Mouse (Mus musculus) heart, postnatal 0 days (tissue): ENCODE results near the gene Nfic. TPM values are rescaled to one million over a fixed set of nuclear protein-coding genes. Genes with fewer than 3 reads are reported as not detected.
A peak's percentile ranks its signal among the peaks of the same experiment; 100 is the strongest.

Experiments used
- ATAC-seq: fragments of 200-750 bp; cut with Nextera tagmentation; 2 replicates; pipeline ENCODE4 v1.8.0; 2017; ENCODE audit warnings: low read depth, moderate number of reproducible peaks, moderate library complexity; ENCODE audit not compliant: insufficient read depth
- DNase-seq: peaks from one replicate; pipeline ENCODE4 v3.0.0-alpha.2; 2016; ENCODE audit warnings: low spot score
- H3K27ac ChIP-seq: fragments of 300-500 bp; sonication (generic); 2 replicates; pipeline ENCODE4 v1.5.1; 2014; ENCODE audit warnings: low read depth, mild to moderate bottlenecking
- H3K27me3 ChIP-seq: fragments of 300-500 bp; sonication (generic); 2 replicates; pipeline ENCODE4 v1.6.1; 2014; ENCODE audit warnings: low read length, mixed read lengths; ENCODE audit not compliant: control insufficient read depth, insufficient read depth
- H3K36me3 ChIP-seq: fragments of 300-500 bp; sonication (generic); replicated peaks from 2 replicates; pipeline ENCODE4 v1.6.1; 2014; ENCODE audit warnings: low read length, mixed read lengths; ENCODE audit not compliant: control insufficient read depth, insufficient read depth
- H3K4me1 ChIP-seq: fragments of 300-500 bp; sonication (generic); 2 replicates; pipeline ENCODE4 v1.6.1; 2014; ENCODE audit warnings: antibody characterized with exemption; ENCODE audit not compliant: control insufficient read depth, insufficient read depth
- H3K4me2 ChIP-seq: fragments of 300-500 bp; sonication (generic); 2 replicates; pipeline ENCODE4 v1.6.1; 2014; ENCODE audit warnings: low read depth, mild to moderate bottlenecking, low read length, moderate library complexity
- H3K4me3 ChIP-seq: fragments of 300-500 bp; sonication (generic); 2 replicates; pipeline ENCODE4 v1.5.1; 2014; ENCODE audit warnings: low read depth, low read length
- H3K9ac ChIP-seq: fragments of 300-500 bp; sonication (generic); replicated peaks from 2 replicates; pipeline ENCODE4 v1.6.1; 2014; ENCODE audit warnings: low read depth, low read length, mixed read lengths
- H3K9me3 ChIP-seq: fragments of 300-500 bp; sonication (generic); replicated peaks from 2 replicates; pipeline ENCODE4 v1.6.1; 2016; ENCODE audit warnings: low read length; ENCODE audit not compliant: control insufficient read depth
- CTCF ChIP-seq: IDR thresholded peaks from 2 replicates; pipeline ENCODE4 v1.5.1; 2016; ENCODE audit warnings: antibody characterized with exemption, control low read depth, low read depth
- EP300 ChIP-seq: IDR thresholded peaks from 2 replicates; pipeline ENCODE4 v1.6.1; 2016; ENCODE audit warnings: antibody characterized with exemption, low read depth
- WGBS: fragments of 180-500 bp; shearing (Covaris S2); extraction: QIAGEN DNeasy Blood & Tissue Kit; methylation state at CpG from one replicate; pipeline ENCODE4 v1.1.7; 2014; 5-methylcytosine and 5-hydroxymethylcytosine counted together
- polyA plus RNA-seq: library from polyadenylated mRNA; unstranded; fragments of >200 nt; fragmentation: Nextera tagmentation; extraction: Ambion mirVana; gene quantifications from 2 replicates; pipeline ENCODE4 v1.2.1, GENCODE M21; 2015
- total RNA-seq: library from RNA; depleted of rRNA; stranded (reverse); fragments of >200 nt; gene quantifications from 2 replicates; pipeline ENCODE4 v1.2.3, GENCODE M21; 2014; ENCODE audit warnings: low replicate concordance

Gene Nfic
- total and polyA plus RNA-seq, 2 experiments from 2014 or later = 47.6 to 73.7 TPM

DNA sequence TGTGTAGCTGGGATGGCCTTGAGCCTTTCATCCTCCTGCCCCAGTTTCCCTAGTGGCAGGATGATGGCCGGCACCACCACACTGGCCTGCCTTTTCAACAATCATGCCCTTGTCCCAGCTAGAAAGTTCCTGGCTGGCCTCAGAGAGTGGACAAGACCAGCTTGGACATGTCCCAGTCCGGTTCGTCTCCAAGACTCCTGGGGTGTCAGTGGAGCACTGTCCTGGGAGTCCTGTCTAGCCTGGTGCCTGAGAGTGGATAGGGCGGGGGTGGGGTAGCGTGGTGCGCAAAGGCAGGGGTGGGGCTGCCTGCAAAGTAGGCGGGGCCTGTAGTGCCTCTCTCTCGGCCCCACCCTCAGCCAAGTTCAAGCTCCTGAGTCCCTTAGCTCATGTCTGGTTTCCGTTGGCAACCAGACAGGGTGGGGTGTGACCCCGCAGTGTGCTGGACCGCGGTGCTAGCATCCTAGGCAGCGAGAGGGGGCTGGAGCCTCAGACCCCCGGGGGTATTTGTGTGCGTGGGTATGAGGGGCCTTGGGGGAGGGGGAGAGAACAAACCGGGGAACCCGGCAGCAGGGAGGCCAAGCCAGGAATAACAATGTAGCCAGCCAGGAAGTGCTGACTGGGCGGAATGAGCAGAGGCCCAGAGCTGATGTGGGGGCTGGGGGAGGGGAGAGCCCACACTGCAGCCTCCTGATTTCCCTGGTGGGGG, 53.8 kb downstream of the Nfic start:
- peaks cover 76% of the 10 kb centered on the region for H3K36me3 ChIP-seq
- H3K4me1 ChIP-seq = peaks cover 16% of the 10 kb centered on the region
- 19% methylated on average over 18 of the region's 18 CpGs for WGBS
- ATAC-seq = peak; percentile 73
- H3K27ac ChIP-seq = peak overlapping the region; percentile 75
- peak; percentile 75 for DNase-seq
- TF ChIP-seq EP300 (no peak; the same call in none of the 2 replicates), CTCF (no peak)
- peak overlapping the region; percentile 30; the same call in 1 of the 2 replicates for H3K4me2 ChIP-seq
- no peaks in the 10 kb centered on the region for H3K27me3 ChIP-seq
- H3K4me3 ChIP-seq = no peak overlapping the region
- no peaks in the 10 kb centered on the region for H3K9me3 ChIP-seq
- H3K9ac ChIP-seq = no peak overlapping the region

- no peaks in the 10 kb centered on the region for H3K27me3 ChIP-seq
- TF ChIP-seq CTCF (no peak), EP300 (no peak)
- ATAC-seq = peak; percentile 28; the same call in 1 of the 2 replicates
- H3K4me3 ChIP-seq = no peak overlapping the region
- peak; percentile 68 for DNase-seq
- H3K9me3 ChIP-seq = no peaks in the 10 kb centered on the region
- 41% methylated on average over 10 of the region's 10 CpGs for WGBS
- H3K9ac ChIP-seq = no peak overlapping the region
- H3K4me1 ChIP-seq = peaks cover 15% of the 10 kb centered on the region
- H3K27ac ChIP-seq = peak overlapping the region; percentile 75
- no peak overlapping the region for H3K4me2 ChIP-seq
- peaks cover 77% of the 10 kb centered on the region for H3K36me3 ChIP-seq
Measured at GRCm38 (mm10) chr10:81401205-81401520, 54.3 kb downstream of the Nfic start.

DNA sequence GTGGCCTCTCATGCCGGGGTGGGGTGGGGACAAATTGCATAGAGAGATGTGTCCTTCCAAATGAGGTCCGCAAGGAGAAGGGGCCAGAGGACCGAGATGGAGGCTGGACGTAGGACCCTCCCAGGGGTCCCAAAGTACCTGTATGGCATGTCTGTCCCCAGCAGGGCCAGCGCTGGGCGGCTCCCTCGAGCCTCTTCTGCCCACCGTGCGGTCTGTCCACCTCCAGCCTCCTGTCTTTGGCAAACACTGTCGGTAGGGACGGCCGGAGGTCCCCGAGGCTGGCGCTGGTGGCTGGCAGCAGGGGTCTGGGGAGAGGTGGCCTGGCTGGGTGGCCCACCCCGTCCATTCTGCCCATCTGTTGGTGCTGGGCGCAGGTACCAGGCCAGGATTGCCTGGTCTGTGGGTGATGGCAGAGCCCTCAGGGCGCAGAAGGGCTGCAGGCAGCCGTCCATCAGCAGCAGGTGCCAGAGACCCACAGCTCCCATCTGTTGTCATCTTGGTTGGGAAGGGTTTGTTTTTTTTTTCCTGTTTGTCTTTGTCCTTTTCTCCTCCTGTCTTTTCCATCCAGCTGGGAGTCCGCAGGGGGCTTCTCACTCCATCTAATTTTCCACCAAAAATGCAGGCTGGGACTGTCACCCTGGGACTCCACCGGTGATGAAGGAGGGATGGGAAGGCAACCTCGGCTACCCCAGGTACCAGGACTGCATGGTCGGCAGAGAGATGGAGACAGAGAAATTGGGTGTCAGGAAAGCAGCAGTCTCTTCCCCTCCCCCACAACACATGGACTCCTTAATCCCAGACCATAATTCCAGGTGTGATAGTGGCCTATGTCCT, 54.8 kb downstream of the Nfic start:
- Histone ChIP-seq H3K27me3 (no peaks in the 10 kb centered on the region), H3K4me3 (no peak overlapping the region), H3K27ac (peak overlapping the region; percentile 75; the same call in 1 of the 2 replicates), H3K4me1 (peaks cover 15% of the 10 kb centered on the region), H3K36me3 (peaks cover 71% of the 10 kb centered on the region), H3K9me3 (no peaks in the 10 kb centered on the region), H3K4me2 (no peak overlapping the region), H3K9ac (no peak overlapping the region)
- 78% methylated on average over 22 of the region's 22 CpGs for WGBS
- no peak for TF ChIP-seq EP300
- no peak for TF ChIP-seq CTCF
- ATAC-seq (no peak), DNase-seq (no peak)

DNA sequence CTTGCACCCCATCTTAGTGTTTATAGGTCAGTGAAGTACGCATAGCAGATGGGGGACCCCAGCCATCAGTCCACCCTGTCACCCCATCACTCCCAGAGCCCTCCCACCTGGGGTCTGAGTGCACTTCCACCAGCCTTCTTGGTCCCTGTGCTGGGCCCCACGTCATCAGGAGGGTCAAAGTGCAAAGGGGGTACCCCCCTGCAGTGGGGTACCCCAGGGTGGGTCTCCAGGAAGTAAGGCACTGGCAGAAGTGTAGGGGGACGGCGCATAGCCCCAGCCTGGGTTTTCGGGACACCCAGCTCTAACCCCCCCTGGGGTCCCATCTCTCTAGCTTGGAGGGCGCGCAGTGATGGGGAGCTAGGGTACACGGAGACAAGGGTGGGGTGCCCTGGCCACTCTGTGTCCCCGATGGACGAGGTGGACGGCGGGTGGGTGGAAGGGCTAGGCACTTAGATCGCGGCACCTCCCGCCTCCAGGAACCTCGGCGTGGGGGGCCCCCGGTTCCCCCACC, 55.6 kb downstream of the Nfic start:
- Histone ChIP-seq H3K4me2 (no peak overlapping the region), H3K27me3 (no peaks in the 10 kb centered on the region), H3K9me3 (no peaks in the 10 kb centered on the region), H3K36me3 (peaks cover 64% of the 10 kb centered on the region), H3K4me3 (no peak overlapping the region), H3K27ac (no peak overlapping the region), H3K4me1 (peaks cover 15% of the 10 kb centered on the region), H3K9ac (no peak overlapping the region)
- 82% methylated on average over 18 of the region's 18 CpGs for WGBS
- TF ChIP-seq CTCF (no peak), EP300 (no peak)
- ATAC-seq = no peak
- DNase-seq = no peak

- peaks cover 58% of the 10 kb centered on the region for H3K36me3 ChIP-seq
- DNase-seq = no peak
- ATAC-seq = no peak
- 80% methylated on average over 5 of the region's 5 CpGs for WGBS
- H3K4me2 ChIP-seq = no peak overlapping the region
- H3K4me1 ChIP-seq = peaks cover 15% of the 10 kb centered on the region
- H3K4me3 ChIP-seq = no peak overlapping the region
- TF ChIP-seq CTCF = no peak
- TF ChIP-seq EP300 = no peak
- no peaks in the 10 kb centered on the region for H3K27me3 ChIP-seq
- no peak overlapping the region for H3K9ac ChIP-seq
- H3K9me3 ChIP-seq = no peaks in the 10 kb centered on the region
- no peak overlapping the region for H3K27ac ChIP-seq
Measured at GRCm38 (mm10) chr10:81399296-81399695, 56.1 kb downstream of the Nfic start.
